Mouse (Mus musculus) erythroblast, embryonic 14.5 days (primary cell): ENCODE measurements around the gene Prcd.

Source experiments
- GATA1 ChIP-seq: IDR thresholded peaks from 2 replicates; pipeline ENCODE4 v1.6.1; 2012; ENCODE audit warnings: low read length, inconsistent platforms, mixed read lengths
- TAL1 ChIP-seq: IDR thresholded peaks from 3 replicates; pipeline ENCODE4 v1.6.1; 2012; ENCODE audit warnings: low read length, inconsistent platforms, mixed read lengths

DNA sequence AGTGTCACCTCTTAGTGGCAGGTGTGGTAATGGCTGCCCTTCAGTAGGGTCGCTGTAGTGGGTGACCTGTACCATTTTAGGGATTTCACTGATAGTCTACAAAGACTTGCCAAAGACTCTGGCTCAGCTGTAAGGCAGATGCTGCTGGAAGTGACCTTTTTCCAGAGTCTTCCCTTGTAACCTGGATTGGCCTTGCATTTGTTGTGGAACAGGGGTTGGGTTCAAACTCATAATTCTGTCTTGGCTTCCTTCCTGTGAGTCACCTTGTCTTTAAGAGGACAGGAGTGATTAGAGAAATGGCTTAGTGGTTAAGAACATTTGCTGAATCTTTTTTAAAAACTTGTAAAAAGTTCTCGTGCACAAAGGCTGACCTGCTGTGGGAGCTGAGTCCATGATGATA is 20.1 kb downstream of the Prcd start:
- no peak for TF ChIP-seq TAL1
- no peak for TF ChIP-seq GATA1
